9 mouse cellular contexts compared by ENCODE assay signal in genomic region chr4:63686157-63686556, GRCm38 (mm10). TPM values are rescaled to one million over a fixed set of nuclear protein-coding genes. Genes with fewer than 3 reads are reported as not detected.
DNase-seq lines count a peak whose midpoint lies in the region; ATAC-seq lines count a peak whose summit lies in the region.
"Had no signal": no experiment of that assay in that cellular context is flagged by ENCODE, and none has a peak within 500 bp of the region (broad histone marks: within the 10 kb centered on the region; RNA-seq: fewer than 3 reads in every experiment).

No protein-coding gene starts in this region.

- H3K27me3 ChIP-seq in embryonic facial prominence, embryonic 10.5 days (replicated peaks; ENCODE audit: low read depth, poor library complexity, severe bottlenecking): no peaks in the 10 kb centered on the region
- H3K27me3 ChIP-seq in kidney, embryonic 16.5 days (ENCODE audit: insufficient read depth, low read length): no peaks in the 10 kb centered on the region
- H3K27me3 ChIP-seq: limb, embryonic 13.5 days had no signal

- H3K4me3 ChIP-seq in embryonic facial prominence, embryonic 10.5 days: no peak overlapping the region
- no peak overlapping the region for H3K4me3 ChIP-seq in kidney, embryonic 16.5 days (ENCODE audit: low read length)
- H3K4me3 ChIP-seq: limb, embryonic 13.5 days had no signal

- H3K4me1 ChIP-seq in embryonic facial prominence, embryonic 10.5 days: no peaks in the 10 kb centered on the region
- H3K4me1 ChIP-seq in kidney, embryonic 16.5 days (ENCODE audit: insufficient read depth, low read length): peaks cover 10% of the 10 kb centered on the region; the same call in 1 of the 2 replicates
- H3K4me1 ChIP-seq: limb, embryonic 13.5 days had no signal

- no peak overlapping the region for H3K4me2 ChIP-seq in kidney, embryonic 16.5 days (replicated peaks; ENCODE audit: low read depth, low read length)
- H3K4me2 ChIP-seq: limb, embryonic 13.5 days had no signal

- H3K9ac ChIP-seq in kidney, embryonic 16.5 days (replicated peaks; ENCODE audit: low read length): no peak overlapping the region
- H3K9ac ChIP-seq: limb, embryonic 13.5 days had no signal

- peak; percentile 47; the same call in 1 of the 2 replicates for ATAC-seq in cerebellum, adult (ENCODE audit: insufficient number of reproducible peaks, low FRiP score, low TSS enrichment)
- peak; percentile 65 for ATAC-seq in kidney, embryonic 16.5 days (ENCODE audit: low FRiP score, low TSS enrichment)
- peak; percentile 50; the same call in 1 of the 2 replicates for ATAC-seq in megakaryocyte-erythroid progenitor cell, adult 5-6 weeks (replicated peaks; ENCODE audit: low FRiP score, low TSS enrichment, poor library complexity, severe bottlenecking)
- ATAC-seq in activated CD4-positive, CD25-positive, alpha-beta regulatory T cell, adult 4 months: no peak

- no peak overlapping the region for H3K27ac ChIP-seq in embryonic facial prominence, embryonic 10.5 days (replicated peaks)
- H3K27ac ChIP-seq in kidney, embryonic 16.5 days (ENCODE audit: low read length): no peak overlapping the region
- H3K27ac ChIP-seq: limb, embryonic 13.5 days had no signal

- no peak for DNase-seq in cerebellum, adult 11-12 months
- DNase-seq in urinary bladder, postnatal 14 days (ENCODE audit: low spot score): peak; percentile 45
- DNase-seq in urinary bladder, adult 2 months (ENCODE audit: low spot score): no peak
- peak; percentile 20 for DNase-seq in embryonic facial prominence, embryonic 10.5 days (ENCODE audit: low spot score)

- no peaks in the 10 kb centered on the region for H3K9me3 ChIP-seq in embryonic facial prominence, embryonic 10.5 days
- no peaks in the 10 kb centered on the region for H3K9me3 ChIP-seq in kidney, embryonic 16.5 days (ENCODE audit: low read length)
- H3K9me3 ChIP-seq: limb, embryonic 13.5 days had no signal

- no peaks in the 10 kb centered on the region for H3K36me3 ChIP-seq in embryonic facial prominence, embryonic 10.5 days (replicated peaks)
- H3K36me3 ChIP-seq in kidney, embryonic 16.5 days (ENCODE audit: insufficient read depth, low read length): no peaks in the 10 kb centered on the region
- H3K36me3 ChIP-seq: limb, embryonic 13.5 days had no signal

RNA-seq across cellular contexts. Expression of gene Gm11214, which starts 23.0 kb away (rescaled TPM):
- not detected in 2 replicates for polyA plus RNA-seq in urinary bladder, adult 2 months (2012; rRNA removed)
- polyA plus RNA-seq in embryonic facial prominence, embryonic 10.5 days (2016; fragmentation: Nextera tagmentation; extraction: Ambion mirVana): not detected in 2 replicates
- polyA plus RNA-seq in kidney, embryonic 16.5 days (2015; fragmentation: Nextera tagmentation; extraction: Ambion mirVana): not detected in 2 replicates
- total RNA-seq in megakaryocyte-erythroid progenitor cell, adult 5-6 weeks (2014; fragmentation: Nextera tagmentation): not detected in 2 replicates
- not detected in 2 replicates for total RNA-seq in megakaryocyte-erythroid progenitor cell, adult 5-6 weeks (2017)
- polyA plus RNA-seq in activated CD4-positive, CD25-positive, alpha-beta regulatory T cell, adult 4 months (2017; shearing (Covaris generic)): not detected
- polyA plus RNA-seq: limb, embryonic 13.5 days had no signal

RNA-seq across cellular contexts. Expression of gene Tnfsf15, which starts 58.8 kb away (rescaled TPM):
- polyA plus RNA-seq in urinary bladder, adult 2 months (2012; rRNA removed): 0.38 and 0.62 TPM in 2 replicates
- not detected in 2 replicates for polyA plus RNA-seq in embryonic facial prominence, embryonic 10.5 days (2016; fragmentation: Nextera tagmentation; extraction: Ambion mirVana)
- 1.3 TPM in 2 replicates for polyA plus RNA-seq in kidney, embryonic 16.5 days (2015; fragmentation: Nextera tagmentation; extraction: Ambion mirVana)
- total RNA-seq in megakaryocyte-erythroid progenitor cell, adult 5-6 weeks (2014; fragmentation: Nextera tagmentation): not detected in 2 replicates
- total RNA-seq in megakaryocyte-erythroid progenitor cell, adult 5-6 weeks (2017): not detected in 2 replicates
- under 1 TPM; 0.36 to 0.54 TPM for polyA plus RNA-seq in activated CD4-positive, CD25-positive, alpha-beta regulatory T cell, adult 4 months (2017; shearing (Covaris generic))

Comparison
In these comparisons a context has a peak if more than half of its experiments do, and no peak if none do; other contexts are left out.
1. DNase-seq: peak in urinary bladder, postnatal 14 days (single experiment) and embryonic facial prominence, embryonic 10.5 days (single experiment); none in cerebellum, adult 11-12 months (single experiment) and urinary bladder, adult 2 months (single experiment).